16 mouse cellular contexts compared by ENCODE assay signal in genomic region chr19:49855481-49856035, GRCm38 (mm10).
A peak's percentile ranks its signal among the peaks of the same experiment; 100 is the strongest.
DNase-seq lines count a peak whose midpoint lies in the region; ATAC-seq and TF ChIP-seq lines count a peak whose summit lies in the region.
"Had no signal": no experiment of that assay in that cellular context is flagged by ENCODE, and none has a peak within 500 bp of the region (broad histone marks: within the 10 kb centered on the region; RNA-seq: fewer than 3 reads in every experiment).

No protein-coding gene starts in this region.

- no peak for TF ChIP-seq CTCF in midbrain, postnatal 0 days (IDR thresholded peaks at IDR 0.05)

- H3K9ac ChIP-seq in forebrain, embryonic 11.5 days (ENCODE audit: low read length): no peak overlapping the region
- no peak overlapping the region for H3K9ac ChIP-seq in forebrain, embryonic 15.5 days (replicated peaks)
- H3K9ac ChIP-seq in midbrain, postnatal 0 days (replicated peaks; ENCODE audit: low read length, poor library complexity, severe bottlenecking): no peak overlapping the region
- no peak overlapping the region for H3K9ac ChIP-seq in midbrain, embryonic 13.5 days (replicated peaks)
- no peak overlapping the region for H3K9ac ChIP-seq in limb, embryonic 14.5 days (ENCODE audit: low read depth, low read length, severe bottlenecking)
- no peak overlapping the region for H3K9ac ChIP-seq in kidney, embryonic 16.5 days (replicated peaks; ENCODE audit: low read length)
- H3K9ac ChIP-seq: heart, embryonic 15.5 days; liver, embryonic 15.5 days had no signal

- no peaks in the 10 kb centered on the region for H3K36me3 ChIP-seq in forebrain, embryonic 11.5 days (ENCODE audit: control insufficient read depth, insufficient read depth, low read length)
- H3K36me3 ChIP-seq in forebrain, embryonic 15.5 days: no peaks in the 10 kb centered on the region
- no peaks in the 10 kb centered on the region for H3K36me3 ChIP-seq in midbrain, postnatal 0 days (ENCODE audit: insufficient read depth, low read length)
- H3K36me3 ChIP-seq in midbrain, embryonic 13.5 days: no peaks in the 10 kb centered on the region
- no peaks in the 10 kb centered on the region for H3K36me3 ChIP-seq in limb, embryonic 14.5 days (ENCODE audit: control insufficient read depth, insufficient read depth, low read length)
- no peaks in the 10 kb centered on the region for H3K36me3 ChIP-seq in kidney, embryonic 16.5 days (ENCODE audit: insufficient read depth, low read length)
- H3K36me3 ChIP-seq: heart, embryonic 15.5 days; liver, embryonic 15.5 days had no signal

- H3K4me2 ChIP-seq in forebrain, embryonic 11.5 days (ENCODE audit: low read depth, low read length, severe bottlenecking): no peak overlapping the region; the same call in 1 of the 2 replicates
- H3K4me2 ChIP-seq in forebrain, embryonic 15.5 days (replicated peaks): no peak overlapping the region
- H3K4me2 ChIP-seq in midbrain, postnatal 0 days (ENCODE audit: low read depth, low read length, poor library complexity, severe bottlenecking): peak overlapping the region; percentile 2; the same call in 1 of the 2 replicates
- no peak overlapping the region for H3K4me2 ChIP-seq in midbrain, embryonic 13.5 days (replicated peaks)
- H3K4me2 ChIP-seq in limb, embryonic 14.5 days (replicated peaks; ENCODE audit: low read depth, low read length, severe bottlenecking): peak overlapping the region; percentile 4; the same call in 1 of the 2 replicates
- no peak overlapping the region for H3K4me2 ChIP-seq in kidney, embryonic 16.5 days (replicated peaks; ENCODE audit: low read depth, low read length)
- H3K4me2 ChIP-seq: heart, embryonic 15.5 days; liver, embryonic 15.5 days had no signal

- TF ChIP-seq POLR2A in limb, embryonic 14.5 days (IDR thresholded peaks at IDR 0.05; ENCODE audit: borderline replicate concordance, extremely low read depth, insufficient read depth, insufficient read length): no peak

- no peaks in the 10 kb centered on the region for H3K4me1 ChIP-seq in forebrain, embryonic 11.5 days (replicated peaks; ENCODE audit: control insufficient read depth, insufficient read depth, low read length)
- H3K4me1 ChIP-seq in forebrain, embryonic 15.5 days: no peaks in the 10 kb centered on the region; the same call in 1 of the 2 replicates
- H3K4me1 ChIP-seq in midbrain, postnatal 0 days (ENCODE audit: insufficient read depth, low read length): no peaks in the 10 kb centered on the region
- H3K4me1 ChIP-seq in midbrain, embryonic 13.5 days (replicated peaks): peaks cover 3% of the 10 kb centered on the region; the same call in 1 of the 2 replicates
- no peaks in the 10 kb centered on the region for H3K4me1 ChIP-seq in limb, embryonic 14.5 days (ENCODE audit: control insufficient read depth, insufficient read depth, low read length)
- H3K4me1 ChIP-seq in kidney, embryonic 16.5 days (ENCODE audit: insufficient read depth, low read length): peaks cover 7% of the 10 kb centered on the region; the same call in 1 of the 2 replicates
- H3K4me1 ChIP-seq: heart, embryonic 15.5 days; liver, embryonic 15.5 days had no signal

- no peak overlapping the region for H3K4me3 ChIP-seq in forebrain, embryonic 11.5 days (ENCODE audit: low read depth, low read length)
- no peak overlapping the region for H3K4me3 ChIP-seq in forebrain, embryonic 15.5 days
- H3K4me3 ChIP-seq in midbrain, postnatal 0 days (ENCODE audit: low read depth, low read length): no peak overlapping the region
- H3K4me3 ChIP-seq in midbrain, embryonic 13.5 days (replicated peaks): no peak overlapping the region
- no peak overlapping the region for H3K4me3 ChIP-seq in limb, embryonic 14.5 days (replicated peaks; ENCODE audit: low read length)
- H3K4me3 ChIP-seq in kidney, embryonic 16.5 days (ENCODE audit: low read length): no peak overlapping the region
- H3K4me3 ChIP-seq: heart, embryonic 15.5 days; liver, embryonic 15.5 days; myocyte had no signal

- ATAC-seq in forebrain, embryonic 11.5 days (replicated peaks; ENCODE audit: low FRiP score): 0 out of 2 replicates have a peak, but pooled peaks have one; percentile 21
- no peak for ATAC-seq in forebrain, embryonic 15.5 days (replicated peaks)
- ATAC-seq in midbrain, postnatal 0 days (ENCODE audit: low FRiP score): no peak
- ATAC-seq in midbrain, embryonic 13.5 days: no peak
- ATAC-seq in limb, embryonic 14.5 days (ENCODE audit: low FRiP score, low read depth): no peak
- no peak for ATAC-seq in kidney, embryonic 16.5 days (ENCODE audit: low FRiP score, low TSS enrichment)

- no peak for DNase-seq in forebrain, embryonic 11.5 days (ENCODE audit: low spot score)
- DNase-seq in midbrain, postnatal 0 days (ENCODE audit: low spot score): peak; percentile 58
- peak; percentile 75 for DNase-seq in forelimb bud, embryonic 11.5 days (ENCODE audit: low read depth, low spot score)
- DNase-seq in limb, embryonic 14.5 days (ENCODE audit: low spot score): no peak
- DNase-seq in frontal cortex, postnatal 10 days (ENCODE audit: low spot score in 2 of 2): no peak
- DNase-seq: cerebellum, adult 2 months; gastrocnemius, postnatal 36 days; kidney, adult 18-20 months; lung, postnatal 4 days; thymus, postnatal 36 days had no signal

- H3K9me3 ChIP-seq in forebrain, embryonic 11.5 days (ENCODE audit: control insufficient read depth, low read length): no peaks in the 10 kb centered on the region
- H3K9me3 ChIP-seq in forebrain, embryonic 15.5 days: no peaks in the 10 kb centered on the region
- no peaks in the 10 kb centered on the region for H3K9me3 ChIP-seq in midbrain, postnatal 0 days (ENCODE audit: low read length)
- no peaks in the 10 kb centered on the region for H3K9me3 ChIP-seq in midbrain, embryonic 13.5 days
- H3K9me3 ChIP-seq in limb, embryonic 14.5 days (ENCODE audit: control insufficient read depth, low read length): no peaks in the 10 kb centered on the region
- no peaks in the 10 kb centered on the region for H3K9me3 ChIP-seq in kidney, embryonic 16.5 days (ENCODE audit: low read length)
- H3K9me3 ChIP-seq: heart, embryonic 15.5 days; liver, embryonic 15.5 days had no signal

- WGBS in forebrain, embryonic 11.5 days: 27% methylated on average over 9 of the region's 9 CpGs
- WGBS in forebrain, embryonic 15.5 days: 9% methylated on average over 9 of the region's 9 CpGs
- WGBS in midbrain, postnatal 0 days: 61% methylated on average over 9 of the region's 9 CpGs
- WGBS in midbrain, embryonic 13.5 days: 50% methylated on average over 9 of the region's 9 CpGs
- WGBS in limb, embryonic 14.5 days: 33% methylated on average over 9 of the region's 9 CpGs
- 33% methylated on average over 9 of the region's 9 CpGs for WGBS in kidney, embryonic 16.5 days

- H3K27ac ChIP-seq in forebrain, embryonic 11.5 days (ENCODE audit: low read depth, low read length): no peak overlapping the region
- H3K27ac ChIP-seq in forebrain, embryonic 15.5 days (replicated peaks): no peak overlapping the region
- no peak overlapping the region for H3K27ac ChIP-seq in midbrain, postnatal 0 days (ENCODE audit: low read depth, low read length)
- no peak overlapping the region for H3K27ac ChIP-seq in midbrain, embryonic 13.5 days
- H3K27ac ChIP-seq in limb, embryonic 14.5 days (replicated peaks; ENCODE audit: low read depth, low read length): no peak overlapping the region; the same call in 1 of the 2 replicates
- no peak overlapping the region for H3K27ac ChIP-seq in kidney, embryonic 16.5 days (ENCODE audit: low read length)
- H3K27ac ChIP-seq: heart, embryonic 15.5 days; liver, embryonic 15.5 days had no signal

- H3K27me3 ChIP-seq in forebrain, embryonic 11.5 days (ENCODE audit: control insufficient read depth, insufficient read depth, low read length): no peaks in the 10 kb centered on the region
- H3K27me3 ChIP-seq in forebrain, embryonic 15.5 days: no peaks in the 10 kb centered on the region
- H3K27me3 ChIP-seq in midbrain, postnatal 0 days (ENCODE audit: insufficient read depth, low read length): no peaks in the 10 kb centered on the region
- H3K27me3 ChIP-seq in midbrain, embryonic 13.5 days: no peaks in the 10 kb centered on the region
- no peaks in the 10 kb centered on the region for H3K27me3 ChIP-seq in limb, embryonic 14.5 days (ENCODE audit: control insufficient read depth, insufficient read depth, low read length)
- H3K27me3 ChIP-seq in kidney, embryonic 16.5 days (ENCODE audit: insufficient read depth, low read length): no peaks in the 10 kb centered on the region
- H3K27me3 ChIP-seq: heart, embryonic 15.5 days; liver, embryonic 15.5 days had no signal

Comparison
In these comparisons a context has a peak if more than half of its experiments do, and no peak if none do; other contexts are left out.
1. H3K4me2 ChIP-seq: peak in midbrain, postnatal 0 days (single experiment) and limb, embryonic 14.5 days (single experiment); none in forebrain, embryonic 11.5 days (single experiment), forebrain, embryonic 15.5 days (single experiment), midbrain, embryonic 13.5 days (single experiment) and kidney, embryonic 16.5 days (single experiment).
2. DNase-seq: peak in midbrain, postnatal 0 days (single experiment) and forelimb bud, embryonic 11.5 days (single experiment); none in forebrain, embryonic 11.5 days (single experiment), limb, embryonic 14.5 days (single experiment) and frontal cortex, postnatal 10 days (0 of 2).